26 mouse cellular contexts compared by ENCODE assay signal in the genomic region with DNA sequence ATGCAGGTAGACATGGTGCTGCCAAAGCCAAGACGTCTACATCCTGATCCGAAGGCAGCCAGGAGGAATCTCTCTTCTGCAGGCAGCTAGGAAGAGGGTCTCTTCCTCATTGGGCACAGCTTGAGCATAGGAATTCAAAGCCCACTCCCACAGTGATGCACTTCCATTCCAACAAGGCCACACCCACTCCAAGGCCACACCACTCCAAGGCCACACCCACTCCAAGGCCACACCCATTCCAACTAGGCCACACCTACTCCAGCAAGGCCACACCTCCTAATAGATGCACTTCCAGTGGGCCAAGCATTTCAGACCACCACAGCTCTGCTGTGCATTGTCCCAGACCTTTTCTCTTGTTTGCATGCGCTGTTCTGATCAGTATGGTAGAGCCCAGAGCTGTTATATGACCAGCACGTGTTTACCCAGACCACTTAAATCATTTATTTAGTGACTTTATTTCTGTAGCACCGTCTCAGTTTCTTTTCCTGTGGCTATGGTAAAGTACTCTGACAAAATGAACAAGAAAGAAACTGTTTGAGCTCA. TPM values are rescaled to one million over a fixed set of nuclear protein-coding genes. Genes with fewer than 3 reads are reported as not detected.
A peak's percentile ranks its signal among the peaks of the same experiment; 100 is the strongest.
DNase-seq lines count a peak whose midpoint lies in the region; ATAC-seq and TF ChIP-seq lines count a peak whose summit lies in the region.
"Had no signal": no experiment of that assay in that cellular context is flagged by ENCODE, and none has a peak within 500 bp of the region (broad histone marks: within the 10 kb centered on the region; RNA-seq: fewer than 3 reads in every experiment).

No protein-coding gene starts in this region.

- H3K9me3 ChIP-seq in forebrain, embryonic 16.5 days (ENCODE audit: control insufficient read depth, low read length): no peaks in the 10 kb centered on the region
- no peaks in the 10 kb centered on the region for H3K9me3 ChIP-seq in forebrain, embryonic 11.5 days (ENCODE audit: control insufficient read depth, low read length)
- no peaks in the 10 kb centered on the region for H3K9me3 ChIP-seq in liver, postnatal 0 days (ENCODE audit: low read length)
- H3K9me3 ChIP-seq in liver, embryonic 11.5 days (ENCODE audit: control insufficient read depth, low read length): no peaks in the 10 kb centered on the region
- H3K9me3 ChIP-seq: embryonic facial prominence, embryonic 15.5 days; forebrain, embryonic 10.5 days; hindbrain, embryonic 10.5 days had no signal

- no peak for TF ChIP-seq CTCF in liver, postnatal 0 days (IDR thresholded peaks at IDR 0.05; ENCODE audit: low read depth)

- 0 out of 2 replicates have a peak, but pooled peaks have one; percentile 7 for ATAC-seq in forebrain, embryonic 16.5 days
- ATAC-seq in forebrain, embryonic 11.5 days (replicated peaks; ENCODE audit: low FRiP score): no peak
- ATAC-seq in liver, postnatal 0 days: no peak
- no peak for ATAC-seq in liver, embryonic 11.5 days (replicated peaks; ENCODE audit: low FRiP score)
- ATAC-seq: inflammation-experienced regulatory T-cells, adult 6 months; intestine, postnatal 0 days; Patski had no signal

- no peak for TF ChIP-seq EP300 in liver, postnatal 0 days (IDR thresholded peaks at IDR 0.05; ENCODE audit: low read depth)

- H3K9ac ChIP-seq in forebrain, embryonic 16.5 days (replicated peaks; ENCODE audit: low read depth, low read length): no peak overlapping the region
- H3K9ac ChIP-seq in forebrain, embryonic 11.5 days (ENCODE audit: low read length): no peak overlapping the region
- H3K9ac ChIP-seq in liver, postnatal 0 days (replicated peaks): no peak overlapping the region
- no peak overlapping the region for H3K9ac ChIP-seq in liver, embryonic 11.5 days (ENCODE audit: low read depth, low read length)
- H3K9ac ChIP-seq: embryonic facial prominence, embryonic 15.5 days; hindbrain, embryonic 14.5 days had no signal

- H3K36me3 ChIP-seq in forebrain, embryonic 16.5 days (ENCODE audit: control insufficient read depth, insufficient read depth): peaks cover 8% of the 10 kb centered on the region; the same call in 1 of the 2 replicates
- peaks cover 3% of the 10 kb centered on the region; the same call in 1 of the 2 replicates for H3K36me3 ChIP-seq in forebrain, embryonic 11.5 days (ENCODE audit: control insufficient read depth, insufficient read depth, low read length)
- no peaks in the 10 kb centered on the region for H3K36me3 ChIP-seq in liver, postnatal 0 days (replicated peaks; ENCODE audit: insufficient read depth, low read length)
- no peaks in the 10 kb centered on the region for H3K36me3 ChIP-seq in liver, embryonic 11.5 days (ENCODE audit: control insufficient read depth, insufficient read depth, low read length)
- H3K36me3 ChIP-seq: embryonic facial prominence, embryonic 15.5 days had no signal

- H3K4me1 ChIP-seq in forebrain, embryonic 16.5 days (replicated peaks; ENCODE audit: control insufficient read depth, insufficient read depth, low read length): peaks cover 17% of the 10 kb centered on the region
- H3K4me1 ChIP-seq in forebrain, embryonic 11.5 days (replicated peaks; ENCODE audit: control insufficient read depth, insufficient read depth, low read length): no peaks in the 10 kb centered on the region
- no peaks in the 10 kb centered on the region for H3K4me1 ChIP-seq in liver, postnatal 0 days (ENCODE audit: insufficient read depth)
- H3K4me1 ChIP-seq in liver, embryonic 11.5 days (replicated peaks; ENCODE audit: control insufficient read depth, insufficient read depth, low read length): no peaks in the 10 kb centered on the region

- no peak overlapping the region for H3K4me3 ChIP-seq in forebrain, embryonic 16.5 days (replicated peaks; ENCODE audit: low read length)
- no peak overlapping the region for H3K4me3 ChIP-seq in forebrain, embryonic 11.5 days (ENCODE audit: low read depth, low read length)
- H3K4me3 ChIP-seq in liver, postnatal 0 days (ENCODE audit: low read depth, low read length): no peak overlapping the region
- no peak overlapping the region for H3K4me3 ChIP-seq in liver, embryonic 11.5 days (ENCODE audit: low read depth, low read length)
- H3K4me3 ChIP-seq: embryonic facial prominence, embryonic 15.5 days; erythroblast, embryonic 14.5 days; forebrain, embryonic 10.5 days; heart, adult 2 months; hindbrain, embryonic 10.5 days had no signal

- no peak overlapping the region for H3K27ac ChIP-seq in forebrain, embryonic 16.5 days (ENCODE audit: low read length)
- no peak overlapping the region for H3K27ac ChIP-seq in forebrain, embryonic 11.5 days (ENCODE audit: low read depth, low read length)
- H3K27ac ChIP-seq in liver, postnatal 0 days (ENCODE audit: low read depth): no peak overlapping the region
- H3K27ac ChIP-seq in liver, embryonic 11.5 days (ENCODE audit: low read depth, low read length): no peak overlapping the region
- H3K27ac ChIP-seq: embryonic facial prominence, embryonic 15.5 days; forebrain, embryonic 10.5 days; heart, adult 2 months; hindbrain, embryonic 10.5 days; hindbrain, embryonic 14.5 days had no signal

- no peak for DNase-seq in forebrain, embryonic 11.5 days (ENCODE audit: low spot score)
- DNase-seq in liver, postnatal 0 days: peak; percentile 23
- DNase-seq in liver, embryonic 11.5 days (ENCODE audit: low spot score): no peak
- peak; percentile 84 for DNase-seq in ES-CJ7 (ENCODE audit: low read depth, low spot score)
- DNase-seq in R1 (ENCODE audit: low read depth, low spot score): peak; percentile 89
- no peak for DNase-seq in layer of hippocampus, postnatal 36 days
- DNase-seq in Muller cell, postnatal 12 days (ENCODE audit: inconsistent ontology term): no peak
- DNase-seq: adrenal gland, adult 8-10 months; adrenal gland, postnatal 36 days; cerebellum, adult 11 months; cerebellum, adult 8-10 months; cerebellum, postnatal 14 days; embryo, embryonic 11 days; gastrocnemius, postnatal 10 days; heart, adult 2 months had no signal

- H3K4me2 ChIP-seq in forebrain, embryonic 16.5 days (ENCODE audit: low read length): no peak overlapping the region
- H3K4me2 ChIP-seq in forebrain, embryonic 11.5 days (ENCODE audit: low read depth, low read length, severe bottlenecking): no peak overlapping the region
- H3K4me2 ChIP-seq in liver, postnatal 0 days (ENCODE audit: low read depth, low read length): no peak overlapping the region
- no peak overlapping the region for H3K4me2 ChIP-seq in liver, embryonic 11.5 days
- H3K4me2 ChIP-seq: embryonic facial prominence, embryonic 15.5 days; heart, embryonic 11.5 days; hindbrain, embryonic 14.5 days had no signal

- 93% methylated on average over 5 of the region's 5 CpGs for WGBS in forebrain, embryonic 16.5 days
- 95% methylated on average over 5 of the region's 5 CpGs for WGBS in forebrain, embryonic 11.5 days
- WGBS in liver, postnatal 0 days (ENCODE audit: insufficient replicate concordance): 84% methylated on average over 5 of the region's 5 CpGs
- 80% methylated on average over 5 of the region's 5 CpGs for WGBS in liver, embryonic 11.5 days

- no peaks in the 10 kb centered on the region for H3K27me3 ChIP-seq in forebrain, embryonic 16.5 days (replicated peaks; ENCODE audit: control insufficient read depth, insufficient read depth, low read length)
- H3K27me3 ChIP-seq in forebrain, embryonic 11.5 days (ENCODE audit: control insufficient read depth, insufficient read depth, low read length): no peaks in the 10 kb centered on the region
- no peaks in the 10 kb centered on the region for H3K27me3 ChIP-seq in liver, postnatal 0 days (ENCODE audit: insufficient read depth, low read length)
- H3K27me3 ChIP-seq in liver, embryonic 11.5 days (replicated peaks; ENCODE audit: control insufficient read depth, insufficient read depth, low read length): no peaks in the 10 kb centered on the region
- H3K27me3 ChIP-seq: embryonic facial prominence, embryonic 15.5 days had no signal

RNA-seq across cellular contexts. Expression of a gene that starts 14.9 kb away (rescaled TPM):
- polyA plus RNA-seq in forebrain, embryonic 16.5 days (2015; fragmentation: Nextera tagmentation; extraction: Ambion mirVana): 274 and 278 TPM in 2 replicates
- 91.8 and 97.0 TPM in 2 replicates for polyA plus RNA-seq in forebrain, embryonic 11.5 days (2014; fragmentation: Nextera tagmentation; extraction: Ambion mirVana)
- 0.05 TPM in 1 of 2 replicates, not detected in the other for polyA plus RNA-seq in liver, postnatal 0 days (2015; fragmentation: Nextera tagmentation; extraction: Ambion mirVana)
- 1.3 and 1.6 TPM in 2 replicates for polyA plus RNA-seq in liver, embryonic 11.5 days (2014; fragmentation: Nextera tagmentation; extraction: Ambion mirVana)
- 10 to 100 TPM; 35.6 to 40.2 TPM for total RNA-seq in layer of hippocampus, postnatal 36 days (2021)
- total RNA-seq: common myeloid progenitor, adult 5-6 weeks had no signal
- polyA plus RNA-seq: erythroblast, embryonic 14.5 days had no signal

RNA-seq across cellular contexts. Expression of a gene that starts 59.6 kb away (rescaled TPM):
- polyA plus RNA-seq in forebrain, embryonic 16.5 days (2015; fragmentation: Nextera tagmentation; extraction: Ambion mirVana): 95.3 and 114 TPM in 2 replicates
- 439 and 447 TPM in 2 replicates for polyA plus RNA-seq in forebrain, embryonic 11.5 days (2014; fragmentation: Nextera tagmentation; extraction: Ambion mirVana)
- polyA plus RNA-seq in liver, postnatal 0 days (2015; fragmentation: Nextera tagmentation; extraction: Ambion mirVana): 135 and 145 TPM in 2 replicates
- polyA plus RNA-seq in liver, embryonic 11.5 days (2014; fragmentation: Nextera tagmentation; extraction: Ambion mirVana): 326 and 357 TPM in 2 replicates
- 1 to 10 TPM; 3.5 to 4.0 TPM for total RNA-seq in layer of hippocampus, postnatal 36 days (2021)

Comparison
In these comparisons a context has a peak if more than half of its experiments do, and no peak if none do; other contexts are left out.
1. DNase-seq: peak in liver, postnatal 0 days (single experiment), ES-CJ7 (single experiment) and R1 (single experiment); none in forebrain, embryonic 11.5 days (single experiment), liver, embryonic 11.5 days (single experiment), layer of hippocampus, postnatal 36 days (0 of 2) and Muller cell, postnatal 12 days (single experiment).
2. RNA of a gene that starts 14.9 kb away (polyA plus RNA-seq): 274 to 278 TPM in forebrain, embryonic 16.5 days and 91.8 to 97.0 TPM in forebrain, embryonic 11.5 days; 1.3 to 1.6 TPM in liver, embryonic 11.5 days and 0.05 TPM in liver, postnatal 0 days; every median in the first group is over 10 times any median in the second.